Mouse (Mus musculus): ENCODE measurements around the gene Ebf4. TPM values are rescaled to one million over a fixed set of nuclear protein-coding genes. Genes with fewer than 3 reads are reported as not detected.

Gene Ebf4
- total and polyA plus RNA-seq, 2 experiments from 2014 or later = 6.7 to 17.2 TPM

- peaks cover 42% of the 10 kb centered on the region for H3K36me3 ChIP-seq (ENCODE audit: insufficient read depth, low read length)
- peak overlapping the region; percentile 80 for H3K4me2 ChIP-seq (ENCODE audit: low read depth, low read length, poor library complexity, severe bottlenecking)
- WGBS = 47% methylated on average over 6 of the region's 6 CpGs
- H3K27me3 ChIP-seq (ENCODE audit: insufficient read depth, low read length) = no peaks in the 10 kb centered on the region
- H3K9me3 ChIP-seq (ENCODE audit: low read length) = no peaks in the 10 kb centered on the region
- H3K4me3 ChIP-seq (ENCODE audit: low read depth, low read length) = peak overlapping the region; percentile 53
- 0 out of 2 replicates have a peak overlapping the region, but pooled peaks have one; percentile 89 for H3K9ac ChIP-seq (replicated peaks; ENCODE audit: low read length, poor library complexity, severe bottlenecking)
- ATAC-seq (ENCODE audit: low FRiP score) (no peak), DNase-seq (ENCODE audit: low spot score) (peak; percentile 65)
- peak; percentile 80 for TF ChIP-seq CTCF (IDR thresholded peaks at IDR 0.05)
- peaks cover 4% of the 10 kb centered on the region; the same call in 1 of the 2 replicates for H3K4me1 ChIP-seq (ENCODE audit: insufficient read depth, low read length)
- no peak overlapping the region for H3K27ac ChIP-seq (ENCODE audit: low read depth, low read length)
These were observed 19.3 kb upstream of the Ebf4 start for GRCm38 (mm10) chr2:130275649-130276048.

GRCm38 (mm10) chr2:130279600-130280091 is 15.3 kb upstream of the Ebf4 start:
- H3K4me2 ChIP-seq (ENCODE audit: low read depth, low read length, poor library complexity, severe bottlenecking) = no peak overlapping the region
- ATAC-seq (ENCODE audit: low FRiP score) (no peak), DNase-seq (ENCODE audit: low spot score) (no peak)
- H3K27ac ChIP-seq (ENCODE audit: low read depth, low read length) = no peak overlapping the region
- TF ChIP-seq CTCF (IDR thresholded peaks at IDR 0.05) = no peak
- no peak overlapping the region for H3K9ac ChIP-seq (replicated peaks; ENCODE audit: low read length, poor library complexity, severe bottlenecking)
- 0 out of 2 replicates have a peak, but pooled peaks cover 3% of the 10 kb centered on the region for H3K4me1 ChIP-seq (ENCODE audit: insufficient read depth, low read length)
- 40% methylated on average over 8 of the region's 8 CpGs for WGBS
- H3K36me3 ChIP-seq (ENCODE audit: insufficient read depth, low read length) = peaks cover 47% of the 10 kb centered on the region
- no peaks in the 10 kb centered on the region for H3K27me3 ChIP-seq (ENCODE audit: insufficient read depth, low read length)
- no peaks in the 10 kb centered on the region for H3K9me3 ChIP-seq (ENCODE audit: low read length)
- H3K4me3 ChIP-seq (ENCODE audit: low read depth, low read length) = no peak overlapping the region

GRCm38 (mm10) chr2:130280224-130280623 is 14.7 kb upstream of the Ebf4 start:
- no peaks in the 10 kb centered on the region for H3K9me3 ChIP-seq (ENCODE audit: low read length)
- no peak for ATAC-seq (ENCODE audit: low FRiP score)
- no peak overlapping the region for H3K4me3 ChIP-seq (ENCODE audit: low read depth, low read length)
- H3K27me3 ChIP-seq (ENCODE audit: insufficient read depth, low read length) = no peaks in the 10 kb centered on the region
- H3K9ac ChIP-seq (replicated peaks; ENCODE audit: low read length, poor library complexity, severe bottlenecking) = no peak overlapping the region
- no peak for TF ChIP-seq CTCF (IDR thresholded peaks at IDR 0.05)
- H3K4me2 ChIP-seq (ENCODE audit: low read depth, low read length, poor library complexity, severe bottlenecking) = no peak overlapping the region
- H3K36me3 ChIP-seq (ENCODE audit: insufficient read depth, low read length) = peaks cover 47% of the 10 kb centered on the region
- no peak overlapping the region for H3K27ac ChIP-seq (ENCODE audit: low read depth, low read length)
- 70% methylated on average over 7 of the region's 7 CpGs for WGBS
- 0 out of 2 replicates have a peak, but pooled peaks cover 3% of the 10 kb centered on the region for H3K4me1 ChIP-seq (ENCODE audit: insufficient read depth, low read length)
- no peak for DNase-seq (ENCODE audit: low spot score)

GRCm38 (mm10) chr2:130280818-130281217 is 14.2 kb upstream of the Ebf4 start:
- no peak for DNase-seq (ENCODE audit: low spot score)
- H3K36me3 ChIP-seq (ENCODE audit: insufficient read depth, low read length) = peaks cover 43% of the 10 kb centered on the region
- H3K4me1 ChIP-seq (ENCODE audit: insufficient read depth, low read length) = 0 out of 2 replicates have a peak, but pooled peaks cover 3% of the 10 kb centered on the region
- no peak overlapping the region for H3K9ac ChIP-seq (replicated peaks; ENCODE audit: low read length, poor library complexity, severe bottlenecking)
- H3K27me3 ChIP-seq (ENCODE audit: insufficient read depth, low read length) = no peaks in the 10 kb centered on the region
- no peak overlapping the region for H3K4me3 ChIP-seq (ENCODE audit: low read depth, low read length)
- no peak overlapping the region for H3K27ac ChIP-seq (ENCODE audit: low read depth, low read length)
- 71% methylated on average over 4 of the region's 4 CpGs for WGBS
- no peak overlapping the region for H3K4me2 ChIP-seq (ENCODE audit: low read depth, low read length, poor library complexity, severe bottlenecking)
- no peak for TF ChIP-seq CTCF (IDR thresholded peaks at IDR 0.05)
- no peaks in the 10 kb centered on the region for H3K9me3 ChIP-seq (ENCODE audit: low read length)
- ATAC-seq (ENCODE audit: low FRiP score) = no peak

- ATAC-seq (ENCODE audit: low FRiP score) (peak; percentile 90), DNase-seq (ENCODE audit: low spot score) (peak; percentile 91)
- Histone ChIP-seq H3K4me3 (ENCODE audit: low read depth, low read length) (peak within 1 kb of the TSS; percentile 73), H3K36me3 (ENCODE audit: insufficient read depth, low read length) (peaks cover 19% of the 10 kb centered on the region), H3K27ac (ENCODE audit: low read depth, low read length) (peak within 1 kb of the TSS; percentile 60), H3K4me2 (ENCODE audit: low read depth, low read length, poor library complexity, severe bottlenecking) (peak within 1 kb of the TSS; percentile 93), H3K9me3 (ENCODE audit: low read length) (no peaks in the 10 kb centered on the region), H3K27me3 (ENCODE audit: insufficient read depth, low read length) (no peaks in the 10 kb centered on the region), H3K4me1 (ENCODE audit: insufficient read depth, low read length) (0 out of 2 replicates have a peak, but pooled peaks cover 3% of the 10 kb centered on the region), H3K9ac (replicated peaks; ENCODE audit: low read length, poor library complexity, severe bottlenecking) (peak within 1 kb of the TSS; percentile 74)
- WGBS = under 1% methylated on average over 50 of the region's 51 CpGs
- no peak for TF ChIP-seq CTCF (IDR thresholded peaks at IDR 0.05)
These were observed 10.9 kb upstream of the Ebf4 start, which contains the start of gene Idh3b for GRCm38 (mm10) chr2:130283854-130284654. TSS of gene Idh3b (minus strand) at chr2:130284547.

GRCm38 (mm10) chr2:130289086-130289485 is 5.9 kb upstream of the Ebf4 start:
- no peaks in the 10 kb centered on the region for H3K9me3 ChIP-seq (ENCODE audit: low read length)
- no peaks in the 10 kb centered on the region for H3K27me3 ChIP-seq (ENCODE audit: insufficient read depth, low read length)
- no peak for ATAC-seq (ENCODE audit: low FRiP score)
- no peaks in the 10 kb centered on the region for H3K4me1 ChIP-seq (ENCODE audit: insufficient read depth, low read length)
- H3K4me3 ChIP-seq (ENCODE audit: low read depth, low read length) = no peak overlapping the region
- H3K9ac ChIP-seq (replicated peaks; ENCODE audit: low read length, poor library complexity, severe bottlenecking) = no peak overlapping the region
- no peak for DNase-seq (ENCODE audit: low spot score)
- H3K36me3 ChIP-seq (ENCODE audit: insufficient read depth, low read length) = no peaks in the 10 kb centered on the region
- H3K4me2 ChIP-seq (ENCODE audit: low read depth, low read length, poor library complexity, severe bottlenecking) = no peak overlapping the region
- 53% methylated on average over 4 of the region's 4 CpGs for WGBS
- no peak for TF ChIP-seq CTCF (IDR thresholded peaks at IDR 0.05)
- H3K27ac ChIP-seq (ENCODE audit: low read depth, low read length) = no peak overlapping the region
